Mouse (Mus musculus) brain, embryonic 14.5 days (tissue): Measurements from ENCODE around the gene Myo1d.

Experiments used
- CTCF ChIP-seq: fragments of 200-500 bp; IDR thresholded peaks from 2 replicates; pipeline ENCODE4 v1.5.1; 2012; ENCODE audit warnings: inconsistent platforms, mild to moderate bottlenecking, moderate library complexity, borderline replicate concordance; ENCODE audit not compliant: insufficient read depth, insufficient read length; ENCODE audit errors: extremely low read depth
- POLR2A ChIP-seq: fragments of 200-500 bp; IDR thresholded peaks from 2 replicates; pipeline ENCODE4 v1.6.1; 2012; ENCODE audit warnings: mild to moderate bottlenecking, inconsistent platforms, borderline replicate concordance; ENCODE audit not compliant: poor library complexity, insufficient read depth, insufficient read length, severe bottlenecking; ENCODE audit errors: extremely low read depth

DNA sequence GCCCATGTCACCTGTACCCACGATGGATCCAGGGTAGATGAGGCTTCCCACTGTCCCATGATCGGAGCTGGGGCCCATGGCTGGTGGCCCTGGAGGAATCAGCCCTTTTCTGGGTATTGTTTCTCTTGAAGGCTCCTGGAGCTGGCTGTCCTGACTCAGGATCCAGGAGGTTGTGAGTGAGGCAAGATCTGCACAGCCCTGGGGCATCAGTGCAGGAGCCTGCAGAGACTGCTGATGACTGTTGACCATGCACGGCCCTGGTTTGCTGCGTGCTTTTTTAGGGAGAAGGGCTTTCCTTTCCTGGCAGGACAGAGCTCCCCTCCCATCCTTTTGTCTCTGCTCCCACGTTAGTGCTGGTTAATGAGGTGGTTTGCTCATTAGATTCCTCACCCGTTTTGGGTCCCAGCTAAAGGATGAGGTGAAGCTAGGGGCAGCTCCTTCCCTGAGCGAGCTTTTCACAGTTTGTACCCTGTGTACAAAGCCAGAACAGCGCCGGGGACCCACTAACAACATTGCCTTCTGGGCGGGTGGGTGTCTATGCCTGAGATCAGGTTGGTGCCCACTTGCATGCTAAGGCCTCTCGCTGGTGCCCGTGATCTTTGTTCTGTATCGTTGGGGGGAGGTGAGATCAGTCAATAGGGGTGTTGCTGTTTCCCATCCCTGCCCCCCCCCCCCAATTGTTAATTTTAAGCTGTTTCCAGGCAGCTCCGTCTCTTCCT lies 301.0 kb downstream of the Myo1d start:
- TF ChIP-seq POLR2A = no peak
- no peak for TF ChIP-seq CTCF
